Mouse (Mus musculus) cortical plate, adult 2 months (tissue): ENCODE data around the gene Fam57a. TPM values are rescaled to one million over a fixed set of nuclear protein-coding genes. Genes with fewer than 3 reads are reported as not detected.
A peak's percentile ranks its signal among the peaks of the same experiment; 100 is the strongest.

Experiments used
- H3K27ac ChIP-seq: fragments of 200-500 bp; 2 replicates; pipeline ENCODE4 v1.5.1; 2012; ENCODE audit warnings: low read length, control low read depth, inconsistent platforms; ENCODE audit not compliant: insufficient read depth
- H3K4me1 ChIP-seq: fragments of 200-500 bp; 2 replicates; pipeline ENCODE4 v1.6.1; 2011; ENCODE audit warnings: low read length; ENCODE audit not compliant: control insufficient read depth, insufficient read depth
- H3K4me3 ChIP-seq: fragments of 200-500 bp; 2 replicates; pipeline ENCODE4 v1.5.1; 2011; ENCODE audit warnings: mild to moderate bottlenecking, low read length, control low read depth; ENCODE audit not compliant: insufficient read depth
- CTCF ChIP-seq: fragments of 200-500 bp; IDR thresholded peaks from 2 replicates; pipeline ENCODE4 v1.5.1; 2011; ENCODE audit warnings: mild to moderate bottlenecking, control low read depth, low read length; ENCODE audit not compliant: insufficient read depth; ENCODE audit errors: extremely low read depth
- POLR2A ChIP-seq: fragments of 200-500 bp; IDR thresholded peaks from 2 replicates; pipeline ENCODE4 v1.6.1; 2011; ENCODE audit warnings: mild to moderate bottlenecking, low read length, control low read depth; ENCODE audit not compliant: insufficient read depth; ENCODE audit errors: extremely low read depth
- polyA plus RNA-seq: library from polyadenylated mRNA; depleted of rRNA; stranded (reverse); fragments of >200 nt; gene quantifications from 2 replicates; pipeline ENCODE4 v1.2.3, GENCODE M21; 2012

Gene Fam57a
- polyA plus RNA-seq, 1 experiment: 32.3 TPM

- Histone ChIP-seq H3K4me1 (peaks cover 3% of the 10 kb centered on the region; the same call in 1 of the 2 replicates), H3K4me3 (peak within 1 kb of the TSS; percentile 80)
Observed at GRCm38 (mm10) chr11:76242901-76243810, 63.7 kb downstream of the Fam57a start, which contains the start of the genes Mrm3 and Glod4. Mrm3 (plus strand) TSS chr11:76243715. Glod4 (minus strand) TSS chr11:76243725.

GRCm38 (mm10) chr11:76243811-76244546 is 64.5 kb downstream of the Fam57a start:
- peaks cover 3% of the 10 kb centered on the region; the same call in 1 of the 2 replicates for H3K4me1 ChIP-seq
- peak overlapping the region; percentile 80 for H3K4me3 ChIP-seq
- no peak overlapping the region for H3K27ac ChIP-seq
- no peak for TF ChIP-seq CTCF
- no peak for TF ChIP-seq POLR2A

More at GRCm38 (mm10) chr11:76242901-76243810, 63.7 kb downstream of the Fam57a start, which contains the start of the genes Mrm3 and Glod4:
- no peak for TF ChIP-seq CTCF
- peak; percentile 91 for TF ChIP-seq POLR2A
- H3K27ac ChIP-seq: 0 out of 2 replicates have a peak within 1 kb of the TSS, but pooled peaks have one; percentile 58

GRCm38 (mm10) chr11:76246439-76246838 is 67.0 kb downstream of the Fam57a start:
- TF ChIP-seq POLR2A (no peak), CTCF (no peak)
- Histone ChIP-seq H3K4me1 (peaks cover 3% of the 10 kb centered on the region; the same call in 1 of the 2 replicates), H3K4me3 (no peak overlapping the region), H3K27ac (no peak overlapping the region)

- no peak overlapping the region for H3K4me3 ChIP-seq
- H3K4me1 ChIP-seq: peaks cover 3% of the 10 kb centered on the region; the same call in 1 of the 2 replicates
- no peak for TF ChIP-seq CTCF
- no peak for TF ChIP-seq POLR2A
- no peak overlapping the region for H3K27ac ChIP-seq
Observed at GRCm38 (mm10) chr11:76247239-76247638, 67.8 kb downstream of the Fam57a start.

GRCm38 (mm10) chr11:76252036-76252435 is 72.6 kb downstream of the Fam57a start:
- Histone ChIP-seq H3K4me1 (peaks cover 2% of the 10 kb centered on the region), H3K4me3 (no peak overlapping the region), H3K27ac (no peak overlapping the region)
- TF ChIP-seq CTCF (no peak), POLR2A (no peak)

- Histone ChIP-seq H3K27ac (no peak overlapping the region), H3K4me1 (peaks cover 2% of the 10 kb centered on the region), H3K4me3 (no peak overlapping the region)
- no peak for TF ChIP-seq POLR2A
- peak; percentile 89 for TF ChIP-seq CTCF
Observed at GRCm38 (mm10) chr11:76253145-76253917, 73.9 kb downstream of the Fam57a start.

- Histone ChIP-seq H3K4me1 (peaks cover 2% of the 10 kb centered on the region), H3K27ac (no peak overlapping the region), H3K4me3 (no peak overlapping the region)
- no peak for TF ChIP-seq POLR2A
- no peak for TF ChIP-seq CTCF
Observed at GRCm38 (mm10) chr11:76253918-76254264, 74.4 kb downstream of the Fam57a start.

- Histone ChIP-seq H3K4me3 (no peak overlapping the region), H3K27ac (no peak overlapping the region), H3K4me1 (peaks cover 2% of the 10 kb centered on the region)
- no peak for TF ChIP-seq CTCF
- TF ChIP-seq POLR2A: no peak
Observed at GRCm38 (mm10) chr11:76255431-76256001, 76.0 kb downstream of the Fam57a start.
